16 mouse cellular contexts compared by ENCODE assay signal in the genomic region with DNA sequence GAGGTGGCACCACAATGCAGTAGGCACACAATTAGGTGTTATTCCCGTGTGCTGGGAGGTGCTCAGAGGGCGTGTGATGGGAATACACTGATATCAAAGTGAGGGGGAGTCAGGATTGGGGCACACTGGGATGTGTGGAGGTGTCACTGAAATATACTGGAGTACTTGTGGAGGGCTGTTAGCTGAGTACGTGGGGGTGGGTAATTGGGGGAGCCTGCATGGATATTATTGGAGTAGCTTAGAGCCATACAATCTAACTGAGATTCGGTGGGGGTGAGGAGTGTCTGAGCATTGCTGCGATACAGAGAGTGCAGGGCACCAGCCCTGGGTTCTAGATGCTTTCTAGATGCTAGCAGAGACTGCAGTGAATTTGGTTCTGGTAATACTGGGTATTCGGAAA. TPM values are rescaled to one million over a fixed set of nuclear protein-coding genes. Genes with fewer than 3 reads are reported as not detected.
"Had no signal": no experiment of that assay in that cellular context is flagged by ENCODE, and none has a peak within 500 bp of the region (broad histone marks: within the 10 kb centered on the region; RNA-seq: fewer than 3 reads in every experiment).

No protein-coding gene starts in this region.

- H3K27ac ChIP-seq: neural tube, embryonic 12.5 days; neural tube, embryonic 13.5 days; neural tube, embryonic 15.5 days; stomach, embryonic 15.5 days; stomach, postnatal 0 days had no signal

- H3K4me3 ChIP-seq: neural tube, embryonic 12.5 days; neural tube, embryonic 13.5 days; neural tube, embryonic 15.5 days; stomach, embryonic 15.5 days had no signal

- DNase-seq: retina, postnatal 1 day; right cerebral cortex, postnatal 14 days; right cerebral cortex, postnatal 25 days; spleen, adult 18-20 months; thymus, adult 18-20 months; thymus, adult 2 months; thymus, postnatal 14 days; thymus, postnatal 25 days; thymus, postnatal 36 days; thymus, postnatal 4 days had no signal

RNA-seq across cellular contexts. Expression of a gene that starts 43.7 kb away (rescaled TPM):
- total RNA-seq: neutrophil, adult 5-6 weeks had no signal

RNA-seq across cellular contexts. Expression of a gene that starts 45.4 kb away (rescaled TPM):
- total RNA-seq: neutrophil, adult 5-6 weeks had no signal
